Mouse (Mus musculus) retina, embryonic 14.5 days (tissue): Measurements from ENCODE around the gene Map1a.

ENCODE experiments used
- DNase-seq: peaks from one replicate; pipeline ENCODE4 v3.0.0-alpha.2; 2015; ENCODE audit warnings: low spot score

Gene Map1a

GRCm38 (mm10) chr2:121288901-121289729 lies at the start of gene Map1a:
TSS of gene Map1a (plus strand) at chr2:121289600.
- peak; percentile 99 for DNase-seq

GRCm38 (mm10) chr2:121244099-121244498 lies 45.3 kb upstream of the Map1a start:
- DNase-seq: no peak

GRCm38 (mm10) chr2:121249758-121250157 lies 39.6 kb upstream of the Map1a start:
- no peak for DNase-seq

GRCm38 (mm10) chr2:121268446-121268845 lies 21.0 kb upstream of the Map1a start:
- DNase-seq: no peak

- DNase-seq: no peak
Measured at GRCm38 (mm10) chr2:121270521-121271235, 18.7 kb upstream of the Map1a start.

- peak; percentile 96 for DNase-seq
Measured at GRCm38 (mm10) chr2:121271236-121271927, 18.0 kb upstream of the Map1a start, which contains the start of gene Trp53bp1. TSS of gene Trp53bp1 (minus strand) at chr2:121271407.

GRCm38 (mm10) chr2:121271928-121272516 lies 17.4 kb upstream of the Map1a start:
- peak; percentile 68 for DNase-seq

GRCm38 (mm10) chr2:121287850-121288249 lies 1.6 kb upstream of the Map1a start:
- DNase-seq: peak; percentile 35

- DNase-seq: peak; percentile 34
Measured at GRCm38 (mm10) chr2:121289730-121290540, 535 bp downstream of the Map1a start.

- no peak for DNase-seq
Measured at GRCm38 (mm10) chr2:121292316-121293013, 3.1 kb downstream of the Map1a start.

GRCm38 (mm10) chr2:121294182-121294581 lies 4.8 kb downstream of the Map1a start:
- DNase-seq: peak; percentile 21

GRCm38 (mm10) chr2:121294753-121295607 lies 5.6 kb downstream of the Map1a start:
- peak; percentile 66 for DNase-seq

- DNase-seq: peak; percentile 53
Measured at GRCm38 (mm10) chr2:121295608-121296571, 6.5 kb downstream of the Map1a start.

GRCm38 (mm10) chr2:121296754-121297231 lies 7.4 kb downstream of the Map1a start:
- peak; percentile 32 for DNase-seq

- no peak for DNase-seq
Measured at GRCm38 (mm10) chr2:121297701-121298100, 8.3 kb downstream of the Map1a start.

GRCm38 (mm10) chr2:121298131-121298530 lies 8.7 kb downstream of the Map1a start:
- peak; percentile 16 for DNase-seq

- DNase-seq: no peak
Measured at GRCm38 (mm10) chr2:121299471-121299870, 10.1 kb downstream of the Map1a start.

GRCm38 (mm10) chr2:121300036-121300435 lies 10.6 kb downstream of the Map1a start:
- no peak for DNase-seq
